ENCODE assay signal across 8 mouse cellular contexts in genomic region chr4:133044647-133045094, GRCm38 (mm10). TPM values are rescaled to one million over a fixed set of nuclear protein-coding genes. Genes with fewer than 3 reads are reported as not detected.
DNase-seq lines count a peak whose midpoint lies in the region; ATAC-seq lines count a peak whose summit lies in the region.

No protein-coding gene starts in this region.

- WGBS in heart, embryonic 11.5 days (ENCODE audit: insufficient replicate concordance), result 16% methylated on average over 6 of the region's 6 CpGs
- WGBS in lung, embryonic 16.5 days, result 35% methylated on average over 6 of the region's 6 CpGs
- WGBS in midbrain, embryonic 11.5 days, result 5% methylated on average over 6 of the region's 6 CpGs

- no peak overlapping the region for H3K4me3 ChIP-seq in heart, embryonic 11.5 days (ENCODE audit: low read depth, low read length)
- H3K4me3 ChIP-seq in lung, embryonic 16.5 days (ENCODE audit: low read length), result no peak overlapping the region
- no peak overlapping the region for H3K4me3 ChIP-seq in midbrain, embryonic 11.5 days (ENCODE audit: low read depth, low read length)

- H3K36me3 ChIP-seq in heart, embryonic 11.5 days (ENCODE audit: control insufficient read depth, insufficient read depth, low read length), result no peaks in the 10 kb centered on the region
- no peaks in the 10 kb centered on the region for H3K36me3 ChIP-seq in lung, embryonic 16.5 days (ENCODE audit: control insufficient read depth, insufficient read depth, low read length)
- no peaks in the 10 kb centered on the region for H3K36me3 ChIP-seq in midbrain, embryonic 11.5 days (ENCODE audit: control insufficient read depth, insufficient read depth, low read length)

- peak overlapping the region; percentile 47; the same call in 1 of the 2 replicates for H3K9ac ChIP-seq in heart, embryonic 11.5 days (ENCODE audit: low read depth, low read length)
- H3K9ac ChIP-seq in lung, embryonic 16.5 days (ENCODE audit: low read length), result peak overlapping the region; percentile 4
- 0 out of 2 replicates have a peak overlapping the region, but pooled peaks have one; percentile 9 for H3K9ac ChIP-seq in midbrain, embryonic 11.5 days (ENCODE audit: low read length)

- no peak for DNase-seq in heart, adult 9 months (ENCODE audit: low spot score in 2 of 2)
- DNase-seq in lung, postnatal 36 days, result no peak
- DNase-seq in midbrain, embryonic 11.5 days (ENCODE audit: low spot score, missing footprints), result no peak
- no peak for DNase-seq in testis, postnatal 10 days (ENCODE audit: low spot score)
- DNase-seq in layer of hippocampus, adult 8-10 months (ENCODE audit: low spot score in 2 of 2), result no peak
- DNase-seq in cerebellum, postnatal 36 days, result no peak

- H3K9me3 ChIP-seq in heart, embryonic 11.5 days (replicated peaks; ENCODE audit: control insufficient read depth, low read length), result no peaks in the 10 kb centered on the region
- no peaks in the 10 kb centered on the region for H3K9me3 ChIP-seq in lung, embryonic 16.5 days (ENCODE audit: control insufficient read depth, low read length)
- no peaks in the 10 kb centered on the region for H3K9me3 ChIP-seq in midbrain, embryonic 11.5 days (ENCODE audit: control insufficient read depth, low read length)

- H3K27me3 ChIP-seq in heart, embryonic 11.5 days (ENCODE audit: control insufficient read depth, insufficient read depth, low read length), result no peaks in the 10 kb centered on the region
- H3K27me3 ChIP-seq in lung, embryonic 16.5 days (ENCODE audit: control insufficient read depth, insufficient read depth, low read depth, low read length), result no peaks in the 10 kb centered on the region
- H3K27me3 ChIP-seq in midbrain, embryonic 11.5 days (ENCODE audit: control insufficient read depth, insufficient read depth, low read length), result peaks cover 11% of the 10 kb centered on the region

- H3K4me1 ChIP-seq in heart, embryonic 11.5 days (ENCODE audit: control insufficient read depth, insufficient read depth, low read length), result peaks cover 99% of the 10 kb centered on the region
- H3K4me1 ChIP-seq in lung, embryonic 16.5 days (replicated peaks; ENCODE audit: control insufficient read depth, insufficient read depth, low read length), result peaks cover 96% of the 10 kb centered on the region
- H3K4me1 ChIP-seq in midbrain, embryonic 11.5 days (ENCODE audit: control insufficient read depth, insufficient read depth, low read length), result peaks cover 89% of the 10 kb centered on the region

- ATAC-seq in heart, embryonic 11.5 days (replicated peaks; ENCODE audit: insufficient number of reproducible peaks, low FRiP score, low TSS enrichment), result no peak
- no peak for ATAC-seq in lung, embryonic 16.5 days (ENCODE audit: low read depth)
- no peak for ATAC-seq in midbrain, embryonic 11.5 days (ENCODE audit: low FRiP score)

- peak overlapping the region; percentile 89 for H3K27ac ChIP-seq in heart, embryonic 11.5 days (ENCODE audit: low read depth, low read length)
- peak overlapping the region; percentile 94 for H3K27ac ChIP-seq in lung, embryonic 16.5 days (ENCODE audit: low read length)
- H3K27ac ChIP-seq in midbrain, embryonic 11.5 days (ENCODE audit: low read depth, low read length), result no peak overlapping the region

- H3K4me2 ChIP-seq in heart, embryonic 11.5 days, result peak overlapping the region; percentile 44
- 0 out of 2 replicates have a peak overlapping the region, but pooled peaks have one; percentile 6 for H3K4me2 ChIP-seq in lung, embryonic 16.5 days (ENCODE audit: low read depth, low read length)
- no peak overlapping the region for H3K4me2 ChIP-seq in midbrain, embryonic 11.5 days

RNA-seq across cellular contexts. Expression of gene Ahdc1, which starts 33.6 kb away (rescaled TPM):
- polyA plus RNA-seq in heart, embryonic 11.5 days (2014; fragmentation: Nextera tagmentation; extraction: Ambion mirVana), result 7.0 and 9.1 TPM in 2 replicates
- 8.0 and 8.2 TPM in 2 replicates for polyA plus RNA-seq in lung, embryonic 16.5 days (2015; fragmentation: Nextera tagmentation; extraction: Ambion mirVana)
- 4.9 and 5.3 TPM in 2 replicates for polyA plus RNA-seq in midbrain, embryonic 11.5 days (2014; fragmentation: Nextera tagmentation; extraction: Ambion mirVana)
- total RNA-seq in layer of hippocampus, adult 8-10 months (2022), result 100 to 1,000 TPM in 3 of 4 experiments, 10 to 100 TPM in 1; 99.1 to 116 (median 106) TPM
